Mouse (Mus musculus) gonadal fat pad, adult 2 months (tissue): ENCODE results near the gene Slc11a1. TPM values are rescaled to one million over a fixed set of nuclear protein-coding genes. Genes with fewer than 3 reads are reported as not detected.

ENCODE experiments used
- DNase-seq: peaks from one replicate; pipeline ENCODE4 v3.0.0-alpha.2; 2012; ENCODE audit warnings: low read depth
- polyA plus RNA-seq: library from polyadenylated mRNA; depleted of rRNA; stranded (reverse); fragments of >200 nt; gene quantifications from 2 replicates; pipeline ENCODE4 v1.2.3, GENCODE M21; 2012

Slc11a1 gene
- polyA plus RNA-seq, 1 experiment, result 42.9 TPM

- DNase-seq, result no peak
Measured at GRCm38 (mm10) chr1:74353453-74354229, 21.4 kb upstream of the Slc11a1 start.

GRCm38 (mm10) chr1:74357531-74357930 lies 17.5 kb upstream of the Slc11a1 start:
- no peak for DNase-seq

GRCm38 (mm10) chr1:74359952-74360517 lies 15.0 kb upstream of the Slc11a1 start:
- DNase-seq, result no peak

DNA sequence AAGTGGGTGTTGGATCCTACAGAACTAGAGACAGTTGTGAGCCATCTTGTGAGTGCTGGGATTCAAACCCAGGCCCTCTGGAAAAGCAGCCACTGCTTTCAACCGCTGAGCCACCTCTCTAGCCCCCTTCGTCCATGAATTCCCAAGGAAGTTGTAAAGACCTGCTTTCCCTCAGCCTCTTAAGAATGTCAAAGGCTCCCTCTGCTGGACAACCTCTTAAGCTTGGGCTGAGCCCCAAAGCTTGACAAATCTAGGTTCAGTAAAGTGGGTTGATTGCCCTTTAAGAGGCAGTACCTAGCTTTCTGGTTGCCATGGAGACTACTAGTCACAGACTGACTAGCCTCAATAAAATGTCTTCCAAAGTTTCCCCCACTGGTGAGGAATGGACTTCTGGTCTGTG lies 13.2 kb upstream of the Slc11a1 start, which contains the start of gene Catip:
Gene Catip, plus strand, starts transcription at position 297 of the 400 bp plus-strand sequence.
- DNase-seq, result no peak

- DNase-seq, result no peak
Measured at GRCm38 (mm10) chr1:74362325-74363229, 12.4 kb upstream of the Slc11a1 start.

- DNase-seq, result no peak
Measured at GRCm38 (mm10) chr1:74363437-74363836, 11.6 kb upstream of the Slc11a1 start.

GRCm38 (mm10) chr1:74364270-74364669 lies 10.7 kb upstream of the Slc11a1 start:
- DNase-seq, result no peak

DNA sequence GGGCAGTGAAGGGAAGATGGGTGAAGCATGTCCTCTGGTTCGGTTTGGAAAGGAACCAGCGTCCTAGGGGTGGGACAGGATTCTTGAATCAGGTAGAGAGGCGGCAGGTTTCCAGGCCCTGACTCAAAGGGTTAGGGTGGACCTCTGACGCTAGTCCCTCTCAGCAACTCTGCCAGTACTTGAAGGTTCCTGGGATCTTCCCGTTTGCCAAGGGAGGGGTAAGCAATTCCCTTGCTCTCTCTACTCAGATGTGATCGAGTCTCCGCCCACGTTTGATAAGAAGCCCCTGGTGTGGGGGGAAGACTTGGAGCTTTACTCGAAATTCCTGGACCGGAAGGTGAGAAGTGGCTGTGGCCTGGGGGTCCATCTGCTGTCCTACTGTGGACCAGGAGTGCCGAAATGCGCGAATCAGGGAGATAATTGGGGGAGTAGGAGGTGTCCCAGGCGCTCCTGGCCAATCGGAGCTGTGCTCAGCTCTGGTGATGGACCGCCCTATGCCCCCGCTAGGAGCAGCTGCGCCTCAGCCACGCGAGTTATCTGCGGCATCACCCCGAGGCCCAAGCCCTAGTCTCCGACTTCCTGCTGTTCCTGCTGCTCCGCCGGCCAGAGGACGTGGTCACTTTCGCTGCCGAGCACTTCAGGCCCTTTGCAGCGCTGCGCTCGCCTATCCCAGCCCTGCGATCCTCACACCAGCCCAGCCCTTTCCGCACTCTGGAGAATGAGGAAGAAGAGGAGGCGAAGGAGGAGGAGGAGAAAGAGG lies 6.9 kb upstream of the Slc11a1 start:
- no peak for DNase-seq

DNA sequence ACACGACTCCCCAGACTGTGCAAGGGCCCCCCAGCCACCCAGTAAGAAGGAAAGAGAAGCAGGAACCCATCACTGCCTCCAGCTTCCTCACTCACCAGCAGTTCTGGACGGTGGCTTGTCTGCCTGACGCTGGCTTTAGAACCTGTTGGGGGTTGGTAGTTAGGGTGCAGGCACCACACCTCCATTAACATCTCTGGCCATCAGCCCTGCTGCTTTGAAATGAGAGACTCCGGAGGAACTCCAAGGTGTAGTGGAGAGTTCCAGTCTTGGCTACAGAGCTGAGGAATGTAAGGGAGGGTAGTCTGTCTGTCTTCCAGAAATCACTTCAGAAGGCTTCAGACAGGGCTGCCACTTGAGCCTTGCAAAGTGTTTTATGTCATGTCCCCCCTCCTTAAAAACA lies 5.0 kb upstream of the Slc11a1 start:
- DNase-seq, result no peak

GRCm38 (mm10) chr1:74373372-74373771 lies 1.6 kb upstream of the Slc11a1 start:
- DNase-seq, result no peak

DNA sequence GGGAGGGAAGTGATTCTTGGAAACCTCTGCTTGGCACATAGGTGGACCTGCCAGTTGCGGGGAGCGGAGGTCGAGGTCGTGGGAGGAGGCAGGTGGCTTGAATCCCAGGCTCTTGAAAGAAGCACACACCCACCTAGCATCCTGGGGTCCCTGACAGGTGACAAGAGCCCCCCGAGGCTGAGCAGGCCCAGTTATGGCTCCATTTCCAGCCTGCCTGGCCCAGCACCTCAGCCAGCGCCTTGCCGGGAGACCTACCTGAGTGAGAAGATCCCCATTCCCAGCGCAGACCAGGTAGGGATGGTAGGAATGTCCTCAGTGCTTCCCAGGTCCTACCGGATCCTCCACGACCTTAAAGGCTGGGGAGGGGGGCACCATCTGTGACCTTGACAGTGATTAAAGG lies 566 bp downstream of the Slc11a1 start:
- DNase-seq, result no peak

DNA sequence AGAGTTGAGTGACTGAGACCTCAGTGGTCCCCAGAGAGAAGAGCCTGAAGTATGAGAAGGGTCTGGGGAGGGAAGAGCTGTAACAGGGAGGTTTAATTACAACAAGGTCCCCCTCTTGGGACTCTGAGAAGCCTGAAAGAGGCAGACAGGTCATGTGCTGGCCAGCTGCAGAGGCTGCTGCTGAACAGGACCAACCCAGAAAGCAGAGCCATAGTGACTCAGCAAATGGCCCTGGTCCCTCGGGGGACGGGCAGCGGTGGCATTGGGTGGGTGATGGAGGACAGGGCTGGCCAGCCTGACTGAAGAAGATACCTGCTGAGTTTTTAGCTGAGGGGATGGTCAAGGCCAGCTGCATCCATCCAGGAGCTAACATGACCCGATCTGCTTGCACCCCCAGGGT lies 1.4 kb downstream of the Slc11a1 start:
- DNase-seq, result no peak

GRCm38 (mm10) chr1:74379058-74379504 lies 4.1 kb downstream of the Slc11a1 start:
- no peak for DNase-seq

- DNase-seq, result no peak
Measured at GRCm38 (mm10) chr1:74380484-74380883, 5.5 kb downstream of the Slc11a1 start.

DNA sequence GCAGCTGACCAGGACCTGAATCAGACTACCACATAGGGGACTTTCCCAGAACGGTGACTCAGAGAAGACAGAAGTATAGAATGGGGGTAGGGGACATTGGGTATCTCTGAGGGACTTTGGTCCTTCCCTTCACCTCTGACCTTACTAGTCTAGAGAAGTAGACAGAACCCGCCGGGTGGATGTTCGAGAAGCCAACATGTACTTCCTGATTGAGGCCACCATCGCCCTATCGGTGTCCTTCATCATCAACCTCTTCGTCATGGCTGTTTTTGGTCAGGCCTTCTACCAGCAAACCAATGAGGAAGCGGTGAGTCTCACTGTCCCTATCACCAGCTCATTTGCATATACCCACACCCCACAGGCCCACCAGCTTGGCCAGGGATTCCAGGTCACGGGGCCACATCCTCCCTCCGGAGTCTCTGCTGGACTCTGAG lies 6.6 kb downstream of the Slc11a1 start:
- DNase-seq, result no peak

GRCm38 (mm10) chr1:74383385-74383784 lies 8.4 kb downstream of the Slc11a1 start:
- no peak for DNase-seq

- DNase-seq, result no peak
Measured at GRCm38 (mm10) chr1:74384525-74384924, 9.5 kb downstream of the Slc11a1 start.

DNA sequence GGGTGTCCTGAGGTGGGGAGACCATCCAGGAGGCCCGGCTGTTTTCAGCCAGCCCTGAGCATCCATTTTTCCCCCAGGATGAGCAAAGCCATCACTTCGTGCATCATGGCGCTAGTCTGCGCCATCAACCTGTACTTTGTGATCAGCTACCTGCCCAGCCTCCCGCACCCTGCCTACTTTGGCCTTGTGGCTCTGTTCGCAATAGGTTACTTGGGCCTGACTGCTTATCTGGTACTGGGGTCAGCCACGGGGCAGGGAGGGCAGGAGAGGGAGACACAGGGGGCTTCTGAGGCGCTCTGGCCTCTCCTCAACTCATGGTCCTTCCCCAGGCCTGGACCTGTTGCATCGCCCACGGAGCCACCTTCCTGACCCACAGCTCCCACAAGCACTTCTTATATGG lies 10.1 kb downstream of the Slc11a1 start:
- DNase-seq, result no peak

DNA sequence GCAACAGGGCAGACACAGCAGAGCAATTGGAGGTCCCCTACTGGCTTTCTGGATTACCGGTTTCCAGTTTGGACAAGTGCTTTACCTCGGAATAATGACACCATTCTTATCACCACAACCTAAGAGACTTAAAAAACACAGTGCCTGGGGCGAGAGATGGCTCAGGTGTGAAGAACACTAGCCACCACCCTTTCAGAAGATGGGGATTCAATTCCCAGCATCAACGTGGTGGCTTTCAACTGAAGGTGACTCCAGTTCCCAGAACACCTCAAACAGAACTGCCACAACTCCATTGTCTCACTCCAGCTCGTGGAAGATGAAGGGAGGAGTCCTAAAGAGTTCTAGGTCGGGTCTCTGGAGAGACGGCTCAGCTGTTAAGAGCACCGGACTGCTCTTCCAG lies 10.5 kb downstream of the Slc11a1 start:
- no peak for DNase-seq

DNA sequence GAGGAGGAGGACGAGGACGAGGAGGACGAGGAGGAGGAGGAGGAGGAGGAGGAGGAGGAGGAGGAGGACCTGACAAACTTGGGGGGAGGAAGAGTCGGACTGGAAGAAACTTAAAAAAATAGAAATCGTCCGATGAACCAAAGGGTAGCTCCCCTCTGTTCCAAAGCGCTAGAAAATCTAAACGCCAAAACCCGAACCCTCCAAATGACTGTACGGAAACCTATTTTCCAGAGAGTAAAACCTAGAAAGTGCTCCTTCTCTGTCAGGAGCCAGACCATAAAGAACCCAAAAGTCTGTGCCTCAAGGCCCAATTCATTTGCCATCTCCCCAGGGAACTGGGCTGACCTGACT lies 11.3 kb downstream of the Slc11a1 start:
- DNase-seq, result no peak

DNA sequence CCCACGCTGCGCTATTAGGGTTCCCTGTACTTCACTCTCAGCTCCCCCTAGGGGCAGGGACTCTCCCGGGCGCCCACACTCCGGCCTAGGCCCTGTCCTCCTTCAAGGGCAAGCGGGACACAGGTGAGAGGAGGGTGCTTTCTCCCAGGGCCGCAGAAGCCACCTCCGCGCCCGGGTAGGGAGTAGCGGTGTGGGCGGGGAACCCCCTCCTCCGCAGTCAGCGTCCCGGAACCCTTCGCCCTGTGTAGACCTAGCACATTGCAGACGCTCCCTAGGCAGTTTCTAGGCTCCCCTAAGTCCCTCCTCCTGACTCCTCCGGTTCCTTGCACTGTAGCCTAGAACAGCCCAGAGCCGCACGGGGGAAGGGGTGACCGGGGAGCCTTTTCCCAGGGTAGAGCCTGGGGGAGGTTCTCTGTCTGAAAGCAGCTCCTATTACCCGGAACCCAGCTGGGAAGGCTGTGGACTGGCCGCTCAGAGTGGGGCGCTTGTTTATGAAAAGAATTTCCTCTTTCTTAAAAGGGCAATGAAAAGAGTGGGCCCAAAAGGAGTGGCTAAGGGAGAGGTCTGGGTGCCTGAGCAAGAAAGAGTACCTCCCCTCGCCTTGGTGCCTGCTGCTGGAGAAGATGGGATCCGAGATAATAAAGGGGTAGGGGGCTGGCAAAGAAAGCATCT lies 11.9 kb downstream of the Slc11a1 start:
- peak; percentile 90 for DNase-seq
